Mouse (Mus musculus): ENCODE results near the gene Id3. TPM values are rescaled to one million over a fixed set of nuclear protein-coding genes. Genes with fewer than 3 reads are reported as not detected.

Id3 gene
- polyA plus RNA-seq, 1 experiment from 2014 or later: 140 TPM

GRCm38 (mm10) chr4:136185375-136185774 lies 42.1 kb downstream of the Id3 start:
- WGBS: 87% methylated on average over 9 of the region's 9 CpGs

GRCm38 (mm10) chr4:136186315-136186714 lies 43.0 kb downstream of the Id3 start:
- Histone ChIP-seq H3K4me2 (ENCODE audit: low read length) (no peak overlapping the region), H3K4me3 (replicated peaks; ENCODE audit: low read depth, low read length) (no peak overlapping the region), H3K9ac (replicated peaks; ENCODE audit: low read length) (no peak overlapping the region), H3K36me3 (ENCODE audit: control insufficient read depth, insufficient read depth, low read length) (no peaks in the 10 kb centered on the region), H3K27ac (replicated peaks; ENCODE audit: low read depth, low read length) (no peak overlapping the region), H3K27me3 (ENCODE audit: control insufficient read depth, insufficient read depth, low read length) (no peaks in the 10 kb centered on the region), H3K4me1 (ENCODE audit: control insufficient read depth, insufficient read depth, low read length) (no peaks in the 10 kb centered on the region), H3K9me3 (ENCODE audit: control insufficient read depth, low read length) (no peaks in the 10 kb centered on the region)
- no peak for ATAC-seq (ENCODE audit: low FRiP score, low TSS enrichment)
- DNase-seq: no peak
- 89% methylated on average over 8 of the region's 8 CpGs for WGBS

More at GRCm38 (mm10) chr4:136185375-136185774, 42.1 kb downstream of the Id3 start:
- ATAC-seq (ENCODE audit: low FRiP score, low TSS enrichment) (no peak), DNase-seq (no peak)
- Histone ChIP-seq H3K9ac (replicated peaks; ENCODE audit: low read length) (no peak overlapping the region), H3K36me3 (ENCODE audit: control insufficient read depth, insufficient read depth, low read length) (no peaks in the 10 kb centered on the region), H3K27me3 (ENCODE audit: control insufficient read depth, insufficient read depth, low read length) (no peaks in the 10 kb centered on the region), H3K4me1 (ENCODE audit: control insufficient read depth, insufficient read depth, low read length) (0 out of 2 replicates have a peak, but pooled peaks cover 3% of the 10 kb centered on the region), H3K4me3 (replicated peaks; ENCODE audit: low read depth, low read length) (no peak overlapping the region), H3K27ac (replicated peaks; ENCODE audit: low read depth, low read length) (no peak overlapping the region), H3K9me3 (ENCODE audit: control insufficient read depth, low read length) (no peaks in the 10 kb centered on the region), H3K4me2 (ENCODE audit: low read length) (no peak overlapping the region)

GRCm38 (mm10) chr4:136186739-136187472 lies 43.6 kb downstream of the Id3 start:
- H3K4me3 ChIP-seq (replicated peaks; ENCODE audit: low read depth, low read length): no peak overlapping the region
- 87% methylated on average over 23 of the region's 23 CpGs for WGBS
- H3K27me3 ChIP-seq (ENCODE audit: control insufficient read depth, insufficient read depth, low read length): no peaks in the 10 kb centered on the region
- no peaks in the 10 kb centered on the region for H3K9me3 ChIP-seq (ENCODE audit: control insufficient read depth, low read length)
- H3K9ac ChIP-seq (replicated peaks; ENCODE audit: low read length): no peak overlapping the region
- no peaks in the 10 kb centered on the region for H3K36me3 ChIP-seq (ENCODE audit: control insufficient read depth, insufficient read depth, low read length)
- ATAC-seq (ENCODE audit: low FRiP score, low TSS enrichment) (no peak), DNase-seq (no peak)
- H3K4me1 ChIP-seq (ENCODE audit: control insufficient read depth, insufficient read depth, low read length): no peaks in the 10 kb centered on the region
- no peak overlapping the region for H3K27ac ChIP-seq (replicated peaks; ENCODE audit: low read depth, low read length)
- H3K4me2 ChIP-seq (ENCODE audit: low read length): no peak overlapping the region

- Histone ChIP-seq H3K4me3 (replicated peaks; ENCODE audit: low read depth, low read length) (no peak overlapping the region), H3K9ac (replicated peaks; ENCODE audit: low read length) (no peak overlapping the region), H3K36me3 (ENCODE audit: control insufficient read depth, insufficient read depth, low read length) (no peaks in the 10 kb centered on the region), H3K27ac (replicated peaks; ENCODE audit: low read depth, low read length) (no peak overlapping the region), H3K4me1 (ENCODE audit: control insufficient read depth, insufficient read depth, low read length) (no peaks in the 10 kb centered on the region), H3K27me3 (ENCODE audit: control insufficient read depth, insufficient read depth, low read length) (no peaks in the 10 kb centered on the region), H3K9me3 (ENCODE audit: control insufficient read depth, low read length) (no peaks in the 10 kb centered on the region), H3K4me2 (ENCODE audit: low read length) (no peak overlapping the region)
- ATAC-seq (ENCODE audit: low FRiP score, low TSS enrichment): no peak
- DNase-seq: no peak
- 87% methylated on average over 6 of the region's 6 CpGs for WGBS
These were observed 45.9 kb downstream of the Id3 start for GRCm38 (mm10) chr4:136188973-136189737.

- no peak for ATAC-seq (ENCODE audit: low FRiP score, low TSS enrichment)
- 86% methylated on average over 8 of the region's 8 CpGs for WGBS
These were observed 46.6 kb downstream of the Id3 start for GRCm38 (mm10) chr4:136189912-136190311.

GRCm38 (mm10) chr4:136193571-136193970 lies 50.3 kb downstream of the Id3 start:
- no peak for DNase-seq
- Histone ChIP-seq H3K9ac (replicated peaks; ENCODE audit: low read length) (no peak overlapping the region), H3K27me3 (ENCODE audit: control insufficient read depth, insufficient read depth, low read length) (no peaks in the 10 kb centered on the region), H3K4me3 (replicated peaks; ENCODE audit: low read depth, low read length) (no peak overlapping the region), H3K4me1 (ENCODE audit: control insufficient read depth, insufficient read depth, low read length) (no peaks in the 10 kb centered on the region), H3K9me3 (ENCODE audit: control insufficient read depth, low read length) (no peaks in the 10 kb centered on the region), H3K27ac (replicated peaks; ENCODE audit: low read depth, low read length) (no peak overlapping the region), H3K4me2 (ENCODE audit: low read length) (no peak overlapping the region), H3K36me3 (ENCODE audit: control insufficient read depth, insufficient read depth, low read length) (no peaks in the 10 kb centered on the region)
- WGBS: 93% methylated on average over 3 of the region's 3 CpGs
- no peak for ATAC-seq (ENCODE audit: low FRiP score, low TSS enrichment)

More at GRCm38 (mm10) chr4:136189912-136190311, 46.6 kb downstream of the Id3 start:
- no peaks in the 10 kb centered on the region for H3K9me3 ChIP-seq (ENCODE audit: control insufficient read depth, low read length)
- no peak overlapping the region for H3K4me3 ChIP-seq (replicated peaks; ENCODE audit: low read depth, low read length)
- DNase-seq: no peak
- no peaks in the 10 kb centered on the region for H3K36me3 ChIP-seq (ENCODE audit: control insufficient read depth, insufficient read depth, low read length)
- H3K4me1 ChIP-seq (ENCODE audit: control insufficient read depth, insufficient read depth, low read length): no peaks in the 10 kb centered on the region
- no peak overlapping the region for H3K27ac ChIP-seq (replicated peaks; ENCODE audit: low read depth, low read length)
- no peak overlapping the region for H3K9ac ChIP-seq (replicated peaks; ENCODE audit: low read length)
- H3K4me2 ChIP-seq (ENCODE audit: low read length): no peak overlapping the region
- no peaks in the 10 kb centered on the region for H3K27me3 ChIP-seq (ENCODE audit: control insufficient read depth, insufficient read depth, low read length)

GRCm38 (mm10) chr4:136195029-136195428 lies 51.7 kb downstream of the Id3 start:
- no peak for DNase-seq
- WGBS: 66% methylated on average over 7 of the region's 7 CpGs

More at GRCm38 (mm10) chr4:136195029-136195428, 51.7 kb downstream of the Id3 start:
- no peak overlapping the region for H3K9ac ChIP-seq (replicated peaks; ENCODE audit: low read length)
- H3K27ac ChIP-seq (replicated peaks; ENCODE audit: low read depth, low read length): no peak overlapping the region
- H3K9me3 ChIP-seq (ENCODE audit: control insufficient read depth, low read length): no peaks in the 10 kb centered on the region
- H3K4me3 ChIP-seq (replicated peaks; ENCODE audit: low read depth, low read length): no peak overlapping the region
- H3K4me2 ChIP-seq (ENCODE audit: low read length): no peak overlapping the region
- no peaks in the 10 kb centered on the region for H3K27me3 ChIP-seq (ENCODE audit: control insufficient read depth, insufficient read depth, low read length)
- ATAC-seq (ENCODE audit: low FRiP score, low TSS enrichment): no peak
- H3K4me1 ChIP-seq (ENCODE audit: control insufficient read depth, insufficient read depth, low read length): no peaks in the 10 kb centered on the region
- H3K36me3 ChIP-seq (ENCODE audit: control insufficient read depth, insufficient read depth, low read length): no peaks in the 10 kb centered on the region

Data from midbrain, embryonic 14.5 days (tissue).